Mouse (Mus musculus) embryo, embryonic 9.5 days (tissue): ENCODE results near the gene Serpina7.

Source experiments
- DNase-seq: peaks from one replicate; pipeline ENCODE4 v3.0.0-alpha.2; 2017; ENCODE audit errors: extremely low spot score

Serpina7 gene

DNA sequence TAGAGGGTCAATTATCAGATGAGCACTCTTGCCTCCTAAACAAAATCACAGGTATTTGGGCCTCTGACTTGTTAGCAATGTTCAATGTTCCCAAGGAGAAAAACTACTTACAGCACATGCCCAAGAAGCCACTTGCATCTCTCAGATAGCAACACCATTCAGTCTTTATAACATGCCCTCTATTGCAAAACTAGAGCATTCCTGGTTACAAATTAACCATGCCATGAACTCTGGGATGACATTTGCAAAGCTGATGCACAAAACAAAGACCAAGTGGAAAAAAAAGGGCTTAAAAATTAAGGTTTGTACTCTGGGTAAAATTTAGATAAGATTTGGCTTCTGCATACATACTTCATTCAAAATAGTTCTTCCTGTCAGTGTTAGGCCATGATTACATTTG, at the start of gene Serpina7:
Gene Serpina7, minus strand, starts transcription at position 160 of the 400 bp plus-strand sequence.
- no peak for DNase-seq

DNA sequence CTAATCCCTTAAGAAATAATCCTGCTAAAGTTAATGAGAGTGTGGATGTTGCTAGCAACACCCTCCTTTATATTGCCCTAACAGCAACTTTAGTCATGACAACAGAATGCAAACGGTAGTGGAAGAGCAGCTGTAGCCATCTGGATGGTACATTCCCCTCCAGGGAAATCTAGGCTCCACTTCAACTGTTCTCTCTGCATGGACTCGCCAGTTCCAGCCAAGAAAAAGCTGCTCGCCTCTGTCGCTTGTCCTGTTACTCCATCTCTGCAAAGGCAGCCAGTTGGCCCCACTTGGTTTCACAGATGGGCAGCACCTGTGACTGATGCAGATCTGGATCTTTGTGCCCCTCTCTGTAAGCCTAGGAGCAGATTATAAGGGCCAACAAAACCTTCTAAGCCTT, 49.0 kb upstream of the Serpina7 start:
- DNase-seq, result no peak

DNA sequence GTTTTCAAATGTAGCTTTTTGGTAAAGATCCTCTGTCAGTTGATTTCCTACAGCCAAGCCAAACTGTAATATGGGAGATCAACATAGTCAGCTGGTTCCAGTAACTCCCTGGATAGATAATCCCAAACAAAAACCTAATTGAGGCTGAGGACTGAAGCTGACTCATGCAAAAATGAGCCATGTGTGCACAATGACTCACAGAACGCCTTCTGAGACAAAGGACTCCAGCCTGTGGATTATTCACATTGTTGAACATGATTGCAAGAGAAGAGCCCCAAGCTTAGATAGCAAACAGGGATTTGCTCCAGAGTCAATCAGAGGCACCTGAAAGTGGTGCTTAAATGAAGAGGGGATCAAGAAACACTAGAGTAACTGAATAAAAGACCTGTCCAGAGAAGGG, 12.2 kb upstream of the Serpina7 start:
- DNase-seq, result no peak

DNA sequence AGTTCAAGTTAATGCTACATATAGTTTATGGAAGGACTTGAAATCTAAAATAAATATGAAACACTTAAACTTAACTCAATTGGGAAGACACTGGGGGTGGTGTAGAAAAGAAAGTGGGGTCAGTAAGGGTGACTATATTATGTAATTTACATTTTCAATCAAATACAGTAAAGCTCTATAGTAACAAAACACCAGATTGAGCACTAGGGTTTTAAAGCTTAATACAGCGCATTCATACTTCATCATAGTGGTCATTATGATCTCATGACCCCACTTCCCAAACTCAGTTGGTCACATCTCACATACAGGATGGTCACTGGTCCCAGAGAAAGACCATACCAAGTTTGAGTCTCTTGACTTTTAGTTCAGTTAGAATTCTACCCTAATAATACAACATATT, 907 bp upstream of the Serpina7 start, which contains the start of gene 4930513O06Rik:
Gene 4930513O06Rik, plus strand, starts transcription at position 301 of the 400 bp plus-strand sequence.
- DNase-seq, result no peak

DNA sequence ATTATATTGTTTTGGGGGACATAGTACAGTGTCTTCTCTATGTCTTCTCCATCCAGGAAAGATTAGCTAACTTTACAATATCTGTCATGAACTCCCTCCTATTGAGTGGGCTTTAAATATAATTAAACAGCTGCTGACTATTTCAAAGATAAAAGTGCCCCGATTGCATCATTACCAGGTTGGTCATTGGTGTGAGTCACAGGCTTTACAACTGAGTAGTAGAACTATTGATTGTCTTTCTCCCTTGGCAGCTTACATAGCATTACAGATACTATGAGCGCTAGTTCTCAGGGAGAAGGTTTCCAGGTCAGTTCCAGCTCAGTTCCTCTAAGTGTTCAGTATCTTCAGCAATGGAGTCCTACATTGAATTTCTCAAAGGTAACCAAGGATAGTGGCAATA, 6.5 kb downstream of the Serpina7 start:
- no peak for DNase-seq

DNA sequence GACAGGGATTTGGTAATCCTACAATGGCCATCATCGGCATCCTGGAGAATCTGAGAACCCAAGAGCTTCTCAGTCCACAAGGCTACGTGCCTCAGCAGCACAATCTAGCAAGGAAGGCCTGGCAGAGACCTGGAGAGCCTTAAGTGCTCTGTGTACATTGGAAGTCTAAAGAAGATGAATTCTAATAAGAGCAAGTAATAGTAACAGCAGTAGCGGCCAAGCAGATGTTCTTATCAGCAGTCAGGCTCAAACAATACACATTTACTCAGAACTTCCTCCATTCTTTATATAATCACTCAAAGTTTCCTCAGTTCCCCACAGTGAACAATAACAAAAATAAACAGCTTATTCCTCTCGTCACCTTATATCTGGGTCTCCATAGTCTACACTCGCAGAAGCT, 21.0 kb downstream of the Serpina7 start:
- no peak for DNase-seq

DNA sequence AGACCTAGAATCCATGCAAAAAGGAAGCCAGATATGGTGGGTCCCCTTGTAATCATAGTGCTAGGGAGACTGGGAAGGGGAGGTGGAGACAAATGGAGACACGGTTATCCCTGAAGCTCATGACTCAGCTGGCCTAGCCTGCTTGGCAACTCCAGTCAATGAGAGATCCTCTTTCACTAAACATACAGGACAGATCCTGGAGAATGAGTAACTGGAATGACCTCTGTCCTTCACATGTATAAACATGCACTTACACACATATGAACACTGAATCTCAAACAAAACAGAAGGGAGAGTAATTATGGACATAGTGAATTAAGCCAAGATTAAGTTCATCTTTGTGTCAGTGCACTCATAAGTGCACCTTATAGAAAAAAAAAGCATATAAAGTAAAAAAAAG, 31.9 kb downstream of the Serpina7 start:
- no peak for DNase-seq

DNA sequence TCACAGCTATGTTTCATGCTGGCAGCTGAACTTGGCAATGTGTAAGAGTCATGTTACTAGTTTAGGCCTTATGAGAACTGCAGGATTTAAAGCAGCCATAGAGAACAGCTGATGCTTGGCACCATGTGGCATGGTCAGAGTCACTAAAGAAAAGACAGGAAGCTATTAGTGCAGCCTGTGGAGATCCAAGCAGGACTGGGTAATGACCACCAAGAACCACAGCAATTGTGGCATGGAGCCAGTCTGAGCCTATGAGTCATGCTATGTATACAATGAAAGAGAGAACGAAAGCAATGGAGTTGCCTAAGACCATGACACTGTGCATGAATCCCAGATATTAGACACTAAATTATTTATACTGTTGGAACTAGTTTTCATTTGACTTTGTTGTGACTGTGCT, 33.1 kb downstream of the Serpina7 start:
- no peak for DNase-seq

DNA sequence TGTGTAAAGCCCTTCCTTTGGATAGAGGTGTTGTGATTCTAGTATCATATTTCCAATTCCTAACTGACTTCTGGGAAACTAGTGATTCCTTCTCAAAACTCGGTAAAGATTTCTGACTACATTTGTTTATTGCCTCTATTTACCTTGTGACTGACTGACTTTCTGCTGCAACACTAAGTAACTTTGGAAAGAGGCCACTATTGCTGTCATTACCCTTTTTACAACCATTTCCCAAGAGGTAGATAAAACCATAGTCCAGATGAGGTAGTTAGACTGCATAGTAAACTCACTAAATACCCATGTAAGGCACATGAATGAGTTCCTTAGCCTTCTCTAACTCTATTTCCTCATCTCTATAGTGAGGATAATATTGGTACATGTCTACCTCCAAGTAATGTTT, 43.9 kb downstream of the Serpina7 start:
- DNase-seq, result no peak

DNA sequence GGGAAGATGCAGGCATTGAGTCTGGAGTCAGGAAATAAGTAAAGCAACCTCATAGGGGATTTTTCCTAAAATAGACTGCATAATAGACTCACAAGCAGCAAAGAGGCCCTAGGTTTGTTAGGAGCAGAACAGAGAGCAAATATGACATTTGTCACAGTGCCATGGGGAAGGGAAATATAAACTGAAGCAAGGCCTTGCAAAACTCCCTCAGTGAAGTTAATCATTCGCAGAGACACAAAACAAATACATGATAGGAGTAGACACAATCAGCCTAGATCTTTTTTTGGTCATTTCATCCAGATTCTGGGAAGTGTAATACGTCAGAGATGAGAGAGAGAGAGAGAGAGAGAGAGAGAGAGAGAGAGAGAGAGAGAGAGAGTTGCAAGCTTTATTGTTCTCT, 45.7 kb downstream of the Serpina7 start:
- DNase-seq, result no peak

DNA sequence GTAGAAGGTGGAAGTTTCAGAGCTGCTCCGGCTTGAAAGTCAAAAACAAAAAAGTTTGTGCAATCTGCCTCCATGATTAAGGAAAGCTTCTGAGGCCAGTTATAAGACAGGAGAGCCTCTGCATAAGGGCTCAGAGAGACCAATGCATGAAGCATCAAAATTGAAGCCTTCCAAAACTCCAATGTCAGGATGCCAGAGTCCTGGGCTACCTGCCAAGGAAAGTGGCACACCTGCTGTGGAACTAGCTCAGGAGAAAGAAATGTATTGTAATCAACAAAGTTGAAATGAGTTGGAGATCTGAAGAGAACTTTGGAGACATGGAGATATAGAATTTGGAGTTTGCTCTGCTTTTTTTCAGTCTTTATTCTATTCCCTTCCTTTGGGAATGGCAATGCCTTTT, 47.4 kb downstream of the Serpina7 start:
- DNase-seq, result no peak
